Mouse (Mus musculus) neutrophil, adult 65 days (primary cell): ENCODE data around the gene Sae1. TPM values are rescaled to one million over a fixed set of nuclear protein-coding genes. Genes with fewer than 3 reads are reported as not detected.

Source experiments
- total RNA-seq: library from RNA; stranded (reverse); gene quantifications from 2 replicates; pipeline ENCODE4 v1.2.4, GENCODE M21; 2023

Gene Sae1
- 41.7 and 55.6 TPM in 2 replicates for total RNA-seq

GRCm38 (mm10) chr7:16387160-16388041 lies at the start of gene Sae1:
TSS of gene Sae1 (minus strand) at chr7:16387806.

DNA sequence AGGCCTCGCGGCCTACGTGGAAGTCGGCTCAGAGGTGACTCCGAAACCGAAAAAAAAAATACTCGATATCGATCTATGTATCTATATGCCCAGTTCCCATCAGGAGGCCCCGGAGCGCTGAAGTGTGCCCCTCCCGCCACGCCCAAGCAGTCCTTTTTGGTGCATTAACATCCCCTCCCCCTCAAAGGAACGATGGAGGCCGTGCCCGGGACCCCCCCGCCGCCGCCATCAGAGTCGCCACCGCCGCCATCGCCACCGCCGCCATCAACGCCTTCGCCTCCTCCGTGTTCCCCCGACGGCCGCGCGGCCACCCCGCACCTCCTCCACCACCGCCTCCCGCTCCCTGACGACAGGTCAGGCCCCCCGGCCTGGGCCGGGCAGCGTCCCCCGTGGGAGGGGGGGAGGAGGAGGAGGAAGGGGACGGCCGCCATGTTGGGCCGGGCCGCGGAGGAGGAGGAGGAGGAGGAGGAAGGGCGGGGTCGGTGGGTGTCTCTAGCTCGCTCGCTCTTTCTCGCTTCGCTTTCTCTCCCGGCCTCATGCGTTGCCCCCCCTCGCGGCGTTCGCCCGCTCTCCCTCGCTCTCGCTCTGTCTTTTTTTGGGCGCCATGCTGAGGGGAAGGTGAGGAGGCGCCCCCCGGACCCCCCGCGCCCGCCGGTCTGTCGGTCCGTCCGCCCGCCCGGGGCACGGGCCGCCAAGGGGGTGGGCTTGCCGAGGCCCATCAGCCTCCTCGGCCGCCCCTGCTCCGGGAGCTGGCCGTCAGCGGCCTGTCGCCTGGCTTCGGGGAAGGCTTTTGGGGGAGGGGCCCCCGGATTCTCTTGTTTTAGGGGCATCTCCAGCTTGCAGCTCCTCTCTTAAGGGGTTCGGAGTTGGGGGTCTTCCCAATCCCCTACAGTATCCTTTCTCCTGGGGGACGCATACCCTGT lies 13.3 kb upstream of the Sae1 start, which contains the start of gene Zc3h4:
TSS of gene Zc3h4 (plus strand) at position 222 of the 923 bp plus-strand sequence.

DNA sequence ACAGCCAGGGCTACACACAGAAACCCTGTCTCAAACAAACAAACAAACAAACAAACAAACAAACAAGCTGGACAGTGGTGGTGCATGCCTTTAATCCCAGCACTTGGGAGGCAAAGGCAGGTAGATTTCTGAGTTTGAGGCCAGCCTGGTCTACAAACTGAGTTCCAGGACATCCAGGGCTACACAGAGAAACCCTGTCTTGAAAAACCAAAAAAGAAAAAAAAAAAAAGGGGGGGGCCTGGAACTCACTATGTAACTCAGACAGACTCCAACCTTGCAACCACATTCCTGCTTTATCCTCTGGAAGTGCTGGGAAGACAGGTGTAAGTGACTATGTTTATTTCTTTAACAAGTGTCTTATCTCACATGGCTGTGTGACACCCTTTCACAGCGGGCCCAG lies 79.5 kb downstream of the Sae1 start, which contains the start of gene Bbc3:
TSS of gene Bbc3 (plus strand) at position 301 of the 400 bp plus-strand sequence.

GRCm38 (mm10) chr7:16286026-16286961 lies 101.3 kb downstream of the Sae1 start, which contains the start of gene Ccdc9:
TSS of gene Ccdc9 (minus strand) at chr7:16286795.

DNA sequence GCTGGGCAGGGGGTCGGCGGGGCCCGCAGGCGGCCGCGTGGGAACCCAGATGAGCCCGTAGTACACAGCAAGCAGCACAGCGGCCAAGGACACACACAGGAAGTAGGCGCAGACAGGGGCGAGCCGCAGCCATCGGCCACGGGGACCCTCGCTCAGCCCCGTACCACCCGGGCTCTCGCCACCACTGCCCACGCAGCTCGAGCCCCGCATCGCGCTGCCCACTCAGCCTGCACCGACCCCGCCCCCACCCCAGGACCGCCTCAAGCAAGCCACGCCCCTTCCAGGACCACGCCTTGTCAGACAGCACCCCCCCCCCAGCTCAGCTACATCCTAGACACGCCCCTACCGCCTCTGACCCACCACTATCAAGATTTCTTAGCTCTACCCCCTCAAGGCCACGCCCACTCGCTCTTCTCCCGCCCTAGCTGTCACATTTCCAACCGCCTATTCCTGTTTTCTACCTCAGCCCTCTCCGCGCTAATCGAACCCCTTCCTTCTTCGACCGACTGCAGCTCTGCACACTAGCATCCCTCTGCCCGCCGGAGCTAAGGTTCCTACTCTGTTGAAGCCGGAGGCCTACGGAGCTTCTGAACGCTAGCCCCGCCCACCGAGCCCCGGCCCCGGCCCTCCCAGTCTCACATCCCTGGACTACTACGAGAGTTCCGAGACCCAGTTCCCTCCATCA lies 114.4 kb downstream of the Sae1 start, which contains the start of gene Inafm1:
TSS of gene Inafm1 (minus strand) at position 537 of the 685 bp plus-strand sequence.

Other genes with a start within 250 kb of the Sae1 start
- 0.66 TPM in 1 of 2 replicates, not detected in the other for gene Meis3, start 212.7 kb downstream of the Sae1 start, total RNA-seq
- gene Dhx34, start 165.8 kb downstream of the Sae1 start, total RNA-seq: 17.9 and 21.1 TPM in 2 replicates
- 25.9 and 27.4 TPM in 2 replicates for gene C5ar2, start 143.7 kb downstream of the Sae1 start, total RNA-seq
- gene C5ar1, start 128.3 kb downstream of the Sae1 start, total RNA-seq: 567 and 627 TPM in 2 replicates
- 12.8 and 16.8 TPM in 2 replicates for gene Inafm1, start 114.2 kb downstream of the Sae1 start, total RNA-seq
- gene Ccdc9, start 101.0 kb downstream of the Sae1 start, total RNA-seq: 232 and 320 TPM in 2 replicates
- 31.3 and 38.9 TPM in 2 replicates for gene Bbc3, start 79.4 kb downstream of the Sae1 start, total RNA-seq
- 56.4 and 70.3 TPM in 2 replicates for gene Zc3h4, start 13.1 kb upstream of the Sae1 start, total RNA-seq
- 19.0 and 30.6 TPM in 2 replicates for gene Tmem160, start 65.0 kb upstream of the Sae1 start, total RNA-seq
- gene Npas1, start 89.9 kb upstream of the Sae1 start, total RNA-seq: not detected in 2 replicates
- gene Arhgap35, start 227.2 kb upstream of the Sae1 start, total RNA-seq: 2.0 and 2.7 TPM in 2 replicates